Mouse (Mus musculus) megakaryocyte, embryonic 14.5 days (primary cell): ENCODE measurements around the gene Crtac1.

ENCODE experiments used
- FLI1 ChIP-seq: IDR thresholded peaks from 2 replicates; pipeline ENCODE4 v1.6.1; 2012; ENCODE audit warnings: low read length, inconsistent platforms, mixed read lengths
- GATA1 ChIP-seq: IDR thresholded peaks from 3 replicates; pipeline ENCODE4 v1.6.1; 2012; ENCODE audit warnings: mixed read lengths, low read length, inconsistent platforms, borderline replicate concordance

- TF ChIP-seq GATA1 (no peak), FLI1 (no peak)
Measured at GRCm38 (mm10) chr19:42307019-42307418, 124.6 kb downstream of the Crtac1 start.
